Mouse (Mus musculus): ENCODE measurements at regions not wholly inside any gene's neighbourhood (a gene's known extent, or its start where the extent isn't known, plus 50 kb on each side); places are given as distances from the start of the nearest gene placed in this dataset.
A peak's percentile ranks its signal among the peaks of the same experiment; 100 is the strongest.

DNA sequence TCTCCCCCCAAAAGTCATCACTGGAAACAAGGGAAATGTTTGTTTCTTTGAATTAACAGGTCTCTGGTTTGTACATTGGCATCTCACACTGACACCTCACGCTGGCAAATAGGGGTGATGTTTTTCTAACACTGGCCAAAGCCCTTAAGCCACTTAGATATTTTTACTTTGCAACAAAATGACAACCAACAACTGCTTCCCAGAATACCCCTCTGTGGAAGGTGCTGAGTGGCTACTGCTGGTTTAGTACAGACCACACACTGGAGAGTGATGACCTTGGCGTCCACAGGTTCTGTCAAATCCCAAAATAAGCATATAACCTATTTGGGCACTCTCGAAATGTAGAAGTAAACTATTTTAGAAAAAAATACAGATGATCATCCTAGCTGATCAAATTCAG, 163.3 kb downstream of the Gm11361 start:
- intact Hi-C loops (cut with DNase I): loop anchor here (5.0 kb wide), 1 partner anchor 122 kb away; no protein-coding TSS in a partner anchor
- no peak for TF ChIP-seq CTCF (IDR thresholded peaks at IDR 0.05)
- no peak for DNase-seq (ENCODE audit: extremely low spot score in 1 of 2, low spot score in 2 of 2)
- H3K27ac ChIP-seq: no peak overlapping the region
- no peak overlapping the region for H3K4me3 ChIP-seq

DNA sequence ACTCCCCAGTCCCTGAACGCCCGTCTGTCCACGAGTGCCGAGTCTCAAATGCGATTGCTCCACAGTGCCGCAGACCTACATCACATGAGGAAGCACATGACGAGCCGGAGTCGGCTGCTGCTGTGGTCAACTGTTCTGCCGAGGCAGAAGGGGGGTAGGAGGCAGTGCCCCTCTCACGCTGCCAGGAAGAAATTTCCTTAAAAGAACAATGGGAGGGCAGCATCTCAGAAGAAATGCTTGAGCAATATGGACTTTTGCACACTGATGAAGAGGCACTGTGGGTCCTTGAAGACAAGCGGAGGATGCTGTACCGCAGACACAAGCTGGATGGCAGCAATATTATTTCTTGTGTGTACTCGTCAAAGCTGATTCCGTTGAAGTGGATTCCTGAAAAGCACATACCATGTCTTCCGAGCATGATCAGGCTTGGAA, 162.6 kb downstream of the Gm11361 start:
- intact Hi-C loops (cut with DNase I): loop anchor here (2.0 to 5.0 kb wide), 4 partner anchors 122 to 1417 kb away; no protein-coding TSS in a partner anchor
- peak; percentile 80 to 83 for DNase-seq (ENCODE audit: extremely low spot score in 1 of 2, low spot score in 2 of 2)
- TF ChIP-seq CTCF (IDR thresholded peaks at IDR 0.05): peak; percentile 51
- H3K4me3 ChIP-seq: peak overlapping the region; percentile 76
- peak overlapping the region; percentile 96 for H3K27ac ChIP-seq

DNA sequence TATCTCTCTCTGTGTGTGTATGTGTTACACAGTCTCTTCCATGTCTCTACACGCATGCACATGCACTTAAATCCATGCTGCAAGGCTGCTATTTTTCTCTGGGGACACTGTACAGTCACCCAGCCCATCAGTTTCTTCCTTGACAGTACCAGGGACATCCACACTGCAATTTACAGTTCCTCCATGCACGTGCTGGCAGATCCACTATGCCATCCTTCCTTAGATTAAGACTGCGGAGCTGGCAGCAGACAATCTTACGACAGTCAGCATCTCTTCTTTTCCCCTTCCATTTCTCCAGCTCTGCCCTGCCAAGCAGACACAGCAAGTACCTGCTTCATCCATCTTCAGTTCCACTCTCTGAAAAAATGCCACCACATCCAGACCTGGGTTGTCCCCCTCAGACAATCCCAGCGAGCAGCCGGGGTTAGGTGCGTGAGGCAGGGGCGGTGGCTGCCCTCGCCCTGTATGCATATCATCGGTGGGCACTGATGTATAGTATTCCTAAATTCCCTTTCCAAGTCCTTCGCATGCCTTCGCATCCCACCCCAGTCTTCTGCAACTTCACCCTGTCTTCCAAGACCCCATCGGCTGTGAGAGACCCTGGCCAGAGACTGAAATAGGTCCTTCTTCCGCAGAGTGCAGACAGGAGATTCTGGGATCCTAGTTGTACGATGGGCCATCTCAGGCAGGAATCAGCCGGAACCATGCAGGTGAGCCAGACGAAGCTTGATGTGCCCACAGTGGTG, 161.8 kb downstream of the Gm11361 start:
- Histone ChIP-seq H3K4me3 (peak overlapping the region; percentile 76), H3K27ac (peak overlapping the region; percentile 96)
- no peak for TF ChIP-seq CTCF (IDR thresholded peaks at IDR 0.05)
- peak; percentile 24 to 32 for DNase-seq (ENCODE audit: extremely low spot score in 1 of 2, low spot score in 2 of 2)
- intact Hi-C loops (cut with DNase I): loop anchor here (1.0 to 5.0 kb wide), 4 partner anchors 188 to 1418 kb away; no protein-coding TSS in a partner anchor

DNA sequence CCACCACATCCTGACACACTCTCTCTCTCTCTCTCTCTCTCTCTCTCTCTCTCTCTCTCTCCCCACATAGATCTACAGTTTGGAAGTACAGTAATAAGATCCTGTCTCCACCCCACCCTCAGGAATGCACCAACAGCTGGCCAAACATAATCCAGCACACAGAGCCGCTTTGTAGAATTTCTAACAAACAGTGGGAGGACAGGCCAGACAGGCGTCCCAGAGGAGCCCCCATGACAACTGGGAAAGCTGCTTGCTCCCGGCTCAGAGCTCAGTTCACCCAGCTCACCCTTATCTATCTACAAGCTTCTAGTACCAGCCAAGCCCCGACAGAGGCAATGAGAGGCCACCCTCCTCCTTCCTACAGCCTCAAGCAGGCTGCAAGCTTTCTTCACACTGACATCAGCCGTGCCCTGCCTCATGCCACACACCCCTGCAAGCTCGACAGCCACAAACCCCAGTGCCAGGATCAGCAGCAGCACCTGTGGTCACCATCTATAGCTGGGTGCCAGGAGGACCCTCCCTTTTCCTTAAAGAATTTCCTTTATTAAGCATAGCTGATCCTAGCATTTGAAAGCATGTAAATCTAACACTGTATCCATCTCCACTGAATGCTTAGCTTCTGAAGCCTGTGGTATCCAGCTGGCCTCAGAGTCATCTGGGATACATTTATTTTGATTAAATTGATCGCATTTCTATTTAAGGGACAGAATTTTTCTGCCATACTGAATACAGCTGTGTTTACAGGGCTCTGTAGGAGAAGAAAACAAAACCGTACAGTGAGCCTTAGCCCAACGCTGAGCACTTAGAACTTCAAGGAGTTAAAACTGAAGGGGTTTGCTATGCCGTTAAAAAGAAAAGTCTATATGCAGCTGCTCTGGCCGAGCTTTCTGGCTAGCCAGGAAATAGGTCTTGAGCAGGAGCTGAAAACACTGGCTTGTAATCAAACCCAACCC, 160.9 kb downstream of the Gm11361 start:
- intact Hi-C loops (cut with DNase I): loop anchor here (1.0 to 5.0 kb wide), 5 partner anchors 189 to 1419 kb away; partner anchors contain the start of gene Sox4
- DNase-seq (ENCODE audit: extremely low spot score in 1 of 2, low spot score in 2 of 2): peak; percentile 47 to 50
- peak overlapping the region; percentile 76 for H3K4me3 ChIP-seq
- H3K27ac ChIP-seq: peak overlapping the region; percentile 96
- no peak for TF ChIP-seq CTCF (IDR thresholded peaks at IDR 0.05)

DNA sequence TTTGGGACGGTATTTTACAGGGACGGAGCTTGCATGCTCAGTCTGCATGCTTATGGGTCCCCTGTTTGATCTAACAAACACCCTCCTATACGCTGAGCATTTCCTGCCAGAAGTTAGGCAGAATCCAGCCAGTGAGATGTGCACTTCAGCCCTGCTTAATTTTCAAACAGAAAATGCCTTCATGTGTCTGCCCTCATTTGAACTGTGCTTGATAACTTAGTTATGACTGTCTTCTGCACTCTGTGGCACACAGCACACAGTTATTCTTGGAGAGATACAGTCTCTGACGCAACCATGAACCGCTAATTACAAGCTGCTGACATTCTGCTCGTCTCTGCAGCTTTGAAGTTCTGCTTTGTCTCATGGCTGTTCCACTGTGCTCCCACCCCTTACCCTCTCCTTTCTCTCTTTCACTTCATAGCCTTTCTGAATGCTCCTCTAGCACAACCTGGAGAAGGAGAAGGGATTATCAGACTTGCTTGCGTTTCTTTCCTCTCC, 160.2 kb downstream of the Gm11361 start:
- intact Hi-C loops (cut with DNase I): loop anchor here (1.0 to 5.0 kb wide), 3 partner anchors 190 to 1420 kb away; partner anchors contain the start of gene Sox4
- Histone ChIP-seq H3K4me3 (peak overlapping the region; percentile 76), H3K27ac (peak overlapping the region; percentile 96)
- no peak for TF ChIP-seq CTCF (IDR thresholded peaks at IDR 0.05)
- DNase-seq (ENCODE audit: extremely low spot score in 1 of 2, low spot score in 2 of 2): peak; percentile 28 to 32

DNA sequence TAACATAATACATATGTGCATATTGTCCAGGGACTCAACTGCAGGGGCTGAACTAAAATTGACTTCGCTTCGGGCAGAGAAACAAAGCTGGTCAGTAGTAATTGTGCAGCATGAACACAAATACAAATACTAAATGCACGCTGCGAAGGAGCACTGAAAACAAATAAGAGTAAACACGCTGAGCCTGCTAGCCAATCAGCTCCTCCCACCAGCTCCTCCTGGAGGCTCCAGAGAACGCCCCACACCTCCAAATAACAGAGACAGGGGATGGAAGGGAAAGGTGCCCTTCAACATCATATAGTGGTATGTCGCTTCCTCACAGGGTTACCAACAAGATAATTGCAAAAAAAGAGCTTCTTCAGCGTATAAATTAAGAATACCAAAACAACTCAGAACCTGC, 159.6 kb downstream of the Gm11361 start:
- peak; percentile 29 for DNase-seq (ENCODE audit: extremely low spot score in 1 of 2, low spot score in 2 of 2)
- Histone ChIP-seq H3K27ac (peak overlapping the region; percentile 96), H3K4me3 (peak overlapping the region; percentile 76)
- intact Hi-C loops (cut with DNase I): loop anchor here (1.0 to 5.0 kb wide), 3 partner anchors 190 to 1420 kb away; partner anchors contain the start of gene Sox4
- no peak for TF ChIP-seq CTCF (IDR thresholded peaks at IDR 0.05)

DNA sequence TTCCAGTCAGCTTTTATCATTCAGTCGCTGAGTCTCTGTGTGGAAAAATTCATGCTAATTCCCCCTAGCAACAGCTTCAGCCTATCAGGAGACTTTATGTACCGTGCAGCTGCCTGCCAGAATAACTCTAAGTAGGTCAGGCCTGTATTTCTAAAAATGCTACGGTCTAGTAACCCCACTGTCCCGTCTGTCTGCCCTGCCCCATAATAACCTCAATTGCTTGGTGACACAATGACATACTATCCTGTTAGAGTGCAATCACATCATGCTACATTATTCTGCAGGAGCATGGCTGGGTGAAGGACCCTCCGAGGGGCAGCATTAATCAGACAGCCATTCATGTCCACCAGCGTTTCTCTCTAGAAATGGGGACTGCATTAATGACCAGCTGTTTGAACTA, 158.9 kb downstream of the Gm11361 start:
- peak; percentile 25 to 42 for DNase-seq (ENCODE audit: extremely low spot score in 1 of 2, low spot score in 2 of 2)
- intact Hi-C loops (cut with DNase I): loop anchor here (5.0 kb wide), 2 partner anchors 191 to 1421 kb away; no protein-coding TSS in a partner anchor
- no peak for TF ChIP-seq CTCF (IDR thresholded peaks at IDR 0.05)

DNA sequence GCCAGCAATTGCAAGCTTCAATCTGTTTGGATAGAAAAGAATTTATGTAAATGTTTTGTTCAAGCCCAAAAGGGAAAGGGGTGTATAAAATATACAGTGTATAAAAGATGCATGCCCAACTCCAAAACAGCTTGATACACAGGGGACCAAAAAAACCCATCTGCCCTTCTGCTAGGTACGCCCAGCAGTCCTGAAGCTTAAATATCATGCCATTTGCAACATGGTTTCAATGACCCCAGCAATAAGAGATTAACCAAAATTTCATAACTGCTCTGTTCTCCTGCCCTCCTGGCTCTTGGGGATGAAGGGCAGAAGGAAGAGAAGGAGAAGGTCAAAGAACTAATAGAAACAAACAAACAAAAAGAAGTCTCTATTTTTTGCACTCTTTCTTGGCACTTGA, 158.4 kb downstream of the Gm11361 start:
- Histone ChIP-seq H3K27ac (peak overlapping the region; percentile 96), H3K4me3 (peak overlapping the region; percentile 76)
- no peak for DNase-seq (ENCODE audit: extremely low spot score in 1 of 2, low spot score in 2 of 2)
- no peak for TF ChIP-seq CTCF (IDR thresholded peaks at IDR 0.05)
- intact Hi-C loops (cut with DNase I): loop anchor here (5.0 kb wide), 2 partner anchors 192 to 1422 kb away; no protein-coding TSS in a partner anchor

More for the DNA sequence above, 158.9 kb downstream of the Gm11361 start:
- Histone ChIP-seq H3K27ac (peak overlapping the region; percentile 96), H3K4me3 (peak overlapping the region; percentile 76)

DNA sequence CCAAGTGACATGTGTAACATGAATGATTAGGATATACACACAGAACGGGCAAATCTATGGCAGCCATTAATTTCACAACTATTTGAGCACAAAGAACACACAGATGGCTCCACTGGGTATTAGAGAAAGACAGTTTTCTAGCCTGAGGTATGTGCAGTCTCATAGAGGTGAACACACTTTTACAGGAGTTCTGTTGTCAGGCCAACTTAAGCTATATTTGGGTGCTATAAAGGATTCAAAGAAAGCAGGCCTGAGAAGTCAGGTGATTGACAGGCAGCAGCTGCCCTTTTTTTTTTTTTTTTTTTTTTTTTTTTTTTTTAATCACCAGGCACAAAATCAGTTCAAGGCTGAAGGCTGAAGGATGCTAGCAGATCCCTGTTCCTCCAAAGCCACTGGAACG, 153.0 kb downstream of the Gm11361 start:
- Histone ChIP-seq H3K4me3 (no peak overlapping the region), H3K27ac (no peak overlapping the region)
- no peak for DNase-seq (ENCODE audit: extremely low spot score in 1 of 2, low spot score in 2 of 2)
- intact Hi-C loops (cut with DNase I): no loop called here
- no peak for TF ChIP-seq CTCF (IDR thresholded peaks at IDR 0.05)

DNA sequence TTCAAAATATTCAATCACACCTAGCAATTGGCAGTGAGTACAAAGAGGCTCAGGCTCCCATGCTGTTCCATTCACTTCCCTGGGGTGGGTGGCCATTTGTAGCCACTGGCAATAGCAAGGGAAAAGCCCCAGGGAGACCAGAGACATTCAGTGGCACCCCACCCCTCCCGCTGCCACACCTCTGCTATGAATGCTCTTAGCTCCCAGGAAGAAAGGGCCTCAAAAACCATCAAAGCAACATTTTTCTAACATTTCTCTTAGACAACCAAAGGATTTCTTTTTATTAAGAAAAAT, 152.2 kb downstream of the Gm11361 start:
- intact Hi-C loops (cut with DNase I): no loop called here
- TF ChIP-seq CTCF (IDR thresholded peaks at IDR 0.05): no peak
- H3K4me3 ChIP-seq: no peak overlapping the region
- no peak overlapping the region for H3K27ac ChIP-seq
- no peak for DNase-seq (ENCODE audit: extremely low spot score in 1 of 2, low spot score in 2 of 2)

DNA sequence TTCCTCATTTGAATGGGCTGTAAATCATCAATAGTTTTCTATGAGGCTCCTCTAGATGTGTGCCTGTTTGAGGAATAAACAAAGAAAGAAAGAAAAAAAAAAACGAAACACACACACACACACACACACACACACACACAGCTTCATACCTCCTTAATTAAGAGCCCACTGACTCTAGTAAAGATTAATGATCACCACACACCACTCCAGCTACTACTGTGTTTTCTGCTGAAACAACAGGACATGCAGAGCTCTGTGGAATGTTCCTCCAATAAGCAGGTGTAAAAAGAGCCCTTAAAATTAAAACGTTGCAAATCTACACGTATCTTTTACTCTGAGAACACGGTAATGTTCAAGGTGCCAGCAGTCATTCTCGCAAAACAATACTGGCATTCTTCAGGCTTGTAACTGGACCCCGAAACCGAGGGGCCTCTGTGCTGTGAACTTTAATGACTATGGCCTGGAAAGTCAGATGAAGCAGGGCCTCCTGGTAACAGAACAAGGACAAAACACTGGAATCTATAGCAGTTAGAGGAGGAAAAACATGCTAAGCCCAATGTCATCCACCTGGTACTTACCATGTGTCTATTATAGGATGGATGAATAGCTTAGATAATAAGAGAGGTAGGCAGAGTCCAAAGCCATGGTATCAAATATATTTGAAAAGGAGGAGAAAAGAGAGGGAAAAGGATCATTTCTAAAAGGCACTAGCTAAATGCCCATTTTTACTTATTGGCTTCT, 151.7 kb downstream of the Gm11361 start:
- TF ChIP-seq CTCF (IDR thresholded peaks at IDR 0.05): no peak
- intact Hi-C loops (cut with DNase I): no loop called here
- no peak overlapping the region for H3K4me3 ChIP-seq
- H3K27ac ChIP-seq: no peak overlapping the region
- DNase-seq (ENCODE audit: extremely low spot score in 1 of 2, low spot score in 2 of 2): no peak

Data from left cerebral cortex, adult 2 months (tissue).